Mouse (Mus musculus): ENCODE data around the gene Erlin1.

Gene Erlin1

GRCm38 (mm10) chr19:43998802-43999527, 70.6 kb downstream of the Erlin1 start:
- DNase-seq (ENCODE audit: low spot score in 2 of 2): no peak

- no peak for DNase-seq (ENCODE audit: low spot score in 2 of 2)
Measured at GRCm38 (mm10) chr19:43998101-43998500, 71.5 kb downstream of the Erlin1 start.

GRCm38 (mm10) chr19:43995427-43995826, 74.2 kb downstream of the Erlin1 start:
- no peak for DNase-seq (ENCODE audit: low spot score in 2 of 2)

- DNase-seq (ENCODE audit: low spot score in 2 of 2): no peak
Measured at GRCm38 (mm10) chr19:43992464-43992863, 77.1 kb downstream of the Erlin1 start.

- no peak for DNase-seq (ENCODE audit: low spot score in 2 of 2)
Measured at GRCm38 (mm10) chr19:43990362-43990761, 79.2 kb downstream of the Erlin1 start.

GRCm38 (mm10) chr19:43986069-43986794, 83.4 kb downstream of the Erlin1 start, which contains the start of gene Cpn1:
Gene Cpn1 (minus strand): TSS chr19:43986556.
- DNase-seq (ENCODE audit: low spot score in 2 of 2): no peak

Measured in heart, adult 9 months (tissue).